Mouse (Mus musculus) urinary bladder, postnatal 4 days (tissue): ENCODE measurements around the gene Lrrc46.

Source experiments
- DNase-seq, 2 experiments: peaks; one replicate each; pipeline ENCODE4 v3.0.0; 2021 to 2022; ENCODE audit warnings: low spot score in 2 of 2

Gene Lrrc46

DNA sequence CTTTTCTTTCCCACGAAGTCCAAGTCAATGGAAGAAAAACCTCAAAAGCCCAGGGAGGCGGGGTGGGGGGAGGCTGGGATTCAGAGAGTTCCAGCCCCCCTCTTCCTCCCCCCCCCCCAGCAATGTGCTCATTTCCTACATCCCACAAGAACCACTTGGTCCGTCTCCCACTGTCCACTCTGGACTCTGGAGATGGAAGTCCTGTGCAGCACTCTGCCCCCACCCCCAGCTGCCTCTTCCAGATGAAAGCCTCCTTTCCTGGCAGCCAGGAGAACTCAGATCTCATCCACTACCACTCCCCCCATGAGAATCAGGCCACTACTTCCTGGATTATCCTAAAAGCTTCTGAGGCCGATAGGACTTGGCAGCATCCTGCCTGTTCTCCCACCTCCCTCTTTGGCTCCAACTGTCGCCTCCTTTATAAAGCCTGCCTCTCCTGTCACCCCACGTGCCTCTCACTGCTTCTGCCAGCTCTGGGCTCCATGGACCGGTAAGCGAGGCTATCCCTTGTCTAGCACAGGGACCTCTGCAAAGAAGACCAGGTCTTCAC is 28.0 kb downstream of the Lrrc46 start, which contains the start of gene Sp6:
Gene Sp6 (plus strand): TSS at position 274 of the 550 bp plus-strand sequence.
- DNase-seq, result no peak

DNA sequence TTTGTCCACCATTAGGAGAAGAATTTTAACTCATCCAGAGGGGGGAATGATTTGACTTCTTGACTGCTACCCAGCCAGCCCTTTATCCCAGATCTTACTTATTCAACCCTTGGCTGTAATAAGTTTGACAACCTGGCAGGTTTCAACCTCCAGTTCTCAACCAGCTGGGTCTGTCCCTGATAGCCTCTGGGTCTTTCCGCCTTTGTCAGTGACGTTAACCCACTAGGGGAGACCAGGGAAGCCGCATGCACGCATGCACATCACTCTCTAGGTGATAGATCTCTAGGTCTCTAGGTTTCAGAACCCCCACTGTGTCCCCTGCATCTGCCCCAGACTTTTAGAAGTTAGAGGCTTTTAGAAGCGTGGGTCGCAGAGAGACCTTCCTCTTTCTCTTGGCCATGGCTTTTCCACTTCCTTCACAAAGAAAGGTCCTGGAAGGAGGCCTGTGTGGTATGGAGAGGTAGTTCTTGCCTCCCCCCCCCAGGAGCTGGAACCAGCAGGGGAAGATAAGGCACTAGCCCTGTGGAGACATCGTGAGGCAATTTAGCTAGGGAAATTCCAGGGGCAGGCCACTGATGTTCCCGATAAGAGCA is 31.9 kb downstream of the Lrrc46 start:
- DNase-seq, result no peak

DNA sequence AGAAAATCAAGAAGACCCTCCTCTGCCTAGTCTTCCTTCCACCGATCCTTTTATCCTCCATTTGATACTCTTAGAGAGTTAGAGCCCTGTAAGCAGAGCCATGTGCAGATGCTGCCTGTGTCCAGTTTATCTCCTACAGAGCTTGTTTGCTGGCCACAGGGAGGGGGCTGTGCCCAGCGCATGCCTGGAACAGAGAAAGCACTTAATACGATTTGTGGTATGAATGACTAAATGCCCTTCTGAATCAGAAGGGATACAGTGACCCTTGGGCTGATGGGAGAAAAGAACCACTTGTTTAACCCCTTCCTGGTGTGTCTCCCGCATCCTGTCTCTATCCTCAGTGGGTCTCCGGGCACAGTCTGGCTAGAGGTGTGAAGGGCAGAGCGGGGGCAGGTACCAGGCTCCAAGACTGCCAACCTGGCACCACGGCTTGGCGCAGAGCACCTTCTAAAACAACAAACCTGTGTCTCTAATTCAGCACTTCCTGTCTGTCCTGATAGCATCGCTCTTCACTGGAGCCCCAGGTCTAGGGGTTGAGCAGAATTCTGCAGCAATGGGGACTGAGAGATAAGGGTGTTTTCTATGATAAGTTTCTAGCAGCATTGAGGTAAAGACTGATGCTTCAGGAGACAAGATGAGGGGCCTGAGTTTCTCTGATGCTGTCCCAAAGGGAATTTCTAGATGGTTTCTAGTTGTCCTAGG is 34.0 kb downstream of the Lrrc46 start:
- no peak for DNase-seq

DNA sequence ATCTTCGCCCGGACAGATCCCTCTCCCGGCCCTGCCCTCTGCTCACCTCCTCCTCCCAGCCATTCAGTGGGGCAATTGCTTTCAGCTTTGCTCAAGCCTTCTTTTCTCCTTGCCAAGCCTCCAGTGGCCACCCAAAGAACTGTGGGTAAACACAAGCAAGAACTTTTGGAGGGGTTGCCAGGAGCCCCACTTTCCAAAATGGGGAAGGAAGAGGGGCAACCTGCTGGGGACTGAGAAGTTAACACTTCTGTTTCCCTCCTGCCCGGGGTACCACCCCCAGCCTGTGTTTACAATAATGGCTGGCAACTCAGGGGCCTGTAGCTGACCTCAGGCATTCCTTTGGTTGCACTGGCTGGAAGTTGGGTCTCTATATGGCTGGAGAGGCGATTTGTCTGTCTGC is 38.0 kb downstream of the Lrrc46 start:
- no peak for DNase-seq

DNA sequence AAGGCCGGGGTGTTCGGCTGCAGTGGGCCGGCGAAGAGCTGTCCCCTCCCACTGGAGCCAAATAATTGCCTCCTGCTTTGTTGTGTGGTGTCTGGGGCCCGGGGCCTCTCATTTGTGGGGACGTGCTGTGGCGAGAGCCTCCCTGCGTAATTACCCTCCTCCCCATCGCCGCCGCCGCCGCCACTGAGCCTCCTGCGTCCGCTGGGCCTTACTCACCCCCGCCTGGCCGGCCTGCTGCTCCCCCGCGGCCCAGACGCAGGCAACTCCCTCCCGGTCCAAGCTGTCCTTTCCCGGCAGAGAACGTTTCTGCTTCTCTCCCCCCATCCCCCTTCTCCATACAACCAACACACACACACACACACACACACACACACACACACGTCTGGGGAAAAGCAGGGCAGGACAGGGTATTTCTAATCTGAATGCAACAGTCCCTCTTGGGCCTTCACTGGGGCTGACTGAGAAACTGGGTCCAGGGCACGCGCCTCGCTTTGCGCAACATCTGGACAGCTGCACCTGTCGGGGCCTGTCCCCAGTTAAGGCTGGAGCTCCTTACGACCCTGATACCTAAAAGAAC is 43.7 kb downstream of the Lrrc46 start:
- DNase-seq, result no peak

DNA sequence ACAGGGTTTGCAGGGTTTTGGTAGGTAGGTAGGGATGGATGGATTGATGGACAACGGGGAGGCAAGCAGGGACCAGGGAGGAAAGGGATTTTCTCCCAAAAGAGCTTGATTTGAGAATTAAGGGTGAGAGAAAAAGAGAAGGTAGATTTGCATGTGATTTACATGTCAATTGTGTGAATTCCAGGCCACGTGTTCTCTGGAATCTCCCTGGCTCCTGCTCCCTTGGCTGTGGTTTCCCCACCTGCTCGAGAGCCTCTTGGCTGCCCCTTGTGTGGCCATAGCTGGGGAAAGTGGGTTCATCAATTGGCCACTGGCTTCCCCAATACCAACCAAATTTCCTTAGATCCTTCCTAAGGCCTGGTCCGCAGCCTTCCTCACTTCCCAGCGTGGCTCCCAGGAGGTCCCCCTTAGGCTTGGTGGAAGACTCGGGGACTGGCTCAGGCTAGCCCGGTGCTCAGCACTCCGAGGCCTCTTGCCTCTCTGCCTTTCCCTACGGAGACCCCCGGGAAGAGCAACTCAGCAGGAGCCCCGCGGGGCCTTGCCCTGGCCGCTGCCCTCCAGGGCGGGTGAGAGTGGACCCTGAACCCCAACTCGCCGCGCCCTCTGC is 44.3 kb downstream of the Lrrc46 start:
- DNase-seq, result no peak

DNA sequence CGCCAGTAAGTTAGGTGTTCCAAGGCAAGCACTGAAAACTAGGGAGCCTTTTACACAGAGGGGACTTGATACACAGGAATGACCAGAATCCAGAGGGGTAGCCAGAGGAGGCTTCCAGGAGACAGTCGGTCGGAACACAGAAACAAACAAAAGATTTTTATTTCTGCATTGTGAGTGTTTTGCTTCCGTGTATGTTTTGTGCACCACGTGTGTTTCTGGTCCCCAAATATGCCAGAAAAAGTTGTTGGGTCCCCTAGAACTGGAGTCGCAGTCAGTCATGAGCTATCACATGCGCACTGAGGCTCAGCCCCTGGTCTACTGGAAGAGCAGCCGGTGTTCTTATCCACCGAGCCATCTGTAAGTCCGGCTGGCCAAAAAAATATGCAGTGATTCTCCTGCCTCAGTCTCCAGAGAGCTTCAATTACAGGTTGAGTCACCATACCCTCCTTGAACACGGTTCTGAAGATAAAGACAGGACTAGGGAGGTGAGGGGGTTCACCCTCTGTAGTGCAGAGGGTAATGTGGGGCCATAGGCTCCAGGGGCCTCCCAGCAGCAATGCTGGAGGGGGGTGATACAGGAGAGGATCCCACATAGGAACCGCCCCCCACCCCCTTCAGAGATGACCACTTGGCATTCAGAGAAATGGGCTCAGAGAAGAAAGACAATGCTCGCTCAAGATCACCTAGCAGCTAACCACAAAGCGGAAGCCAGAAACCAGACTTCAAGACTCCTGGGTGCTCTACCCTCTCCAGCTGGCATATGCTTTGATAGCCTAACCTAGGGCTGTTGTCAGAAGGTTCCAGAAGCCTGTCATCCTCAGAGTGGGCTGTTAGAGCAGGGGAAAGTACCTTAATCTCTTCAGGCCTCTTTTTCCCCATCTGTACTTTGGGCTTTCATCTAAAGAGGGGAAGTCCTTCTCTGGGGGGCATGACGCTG is 45.1 kb downstream of the Lrrc46 start:
- no peak for DNase-seq

DNA sequence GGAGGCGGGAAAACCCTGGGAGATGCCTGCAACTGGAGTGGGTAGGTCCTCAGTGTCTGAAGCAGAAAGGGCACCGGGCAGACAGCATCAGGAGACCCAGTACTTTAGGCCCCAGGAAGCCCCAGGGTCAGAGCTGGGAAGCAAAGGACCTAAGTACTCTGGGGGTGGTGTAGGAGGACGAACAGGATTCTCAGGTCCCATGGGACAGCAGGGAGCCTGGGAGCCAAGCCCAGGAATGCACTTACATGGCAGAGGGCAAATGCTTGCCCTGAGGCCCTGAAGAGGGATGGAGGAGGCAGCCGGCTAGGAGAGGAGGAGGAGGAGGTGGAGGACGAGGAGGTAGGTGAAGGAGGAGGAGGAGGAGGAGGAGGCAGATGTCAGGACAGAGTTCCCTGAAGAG is 46.2 kb downstream of the Lrrc46 start:
- DNase-seq, result no peak

DNA sequence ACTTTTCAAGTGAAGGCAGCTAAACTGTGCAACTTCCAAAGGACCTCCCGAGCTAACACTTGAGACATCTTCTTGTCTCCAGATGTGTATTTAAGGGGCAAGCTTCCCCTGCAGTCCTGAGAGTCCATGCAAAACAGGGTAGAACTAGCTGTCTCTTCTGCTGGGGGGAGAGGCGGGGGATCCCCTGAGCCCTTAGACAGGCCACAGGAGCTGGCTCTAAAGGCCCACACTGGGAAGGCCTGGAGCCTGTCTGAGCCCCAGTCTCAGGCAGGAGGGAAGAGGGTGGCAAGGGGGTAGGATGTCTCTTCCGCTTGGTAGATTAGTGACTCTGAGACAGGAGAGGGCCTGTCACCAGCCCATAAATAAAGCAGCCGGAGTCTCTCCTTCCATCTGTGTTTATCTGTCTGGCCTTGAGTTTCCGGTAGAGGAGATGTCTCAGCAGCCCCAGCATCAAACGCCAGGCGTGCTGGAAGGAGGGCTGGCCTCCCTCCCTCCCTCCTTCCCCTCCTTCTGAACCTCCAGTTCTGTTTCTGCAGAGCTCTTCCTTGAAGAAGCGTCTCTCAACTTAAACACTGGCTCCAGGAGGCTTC is 48.4 kb downstream of the Lrrc46 start:
- no peak for DNase-seq

DNA sequence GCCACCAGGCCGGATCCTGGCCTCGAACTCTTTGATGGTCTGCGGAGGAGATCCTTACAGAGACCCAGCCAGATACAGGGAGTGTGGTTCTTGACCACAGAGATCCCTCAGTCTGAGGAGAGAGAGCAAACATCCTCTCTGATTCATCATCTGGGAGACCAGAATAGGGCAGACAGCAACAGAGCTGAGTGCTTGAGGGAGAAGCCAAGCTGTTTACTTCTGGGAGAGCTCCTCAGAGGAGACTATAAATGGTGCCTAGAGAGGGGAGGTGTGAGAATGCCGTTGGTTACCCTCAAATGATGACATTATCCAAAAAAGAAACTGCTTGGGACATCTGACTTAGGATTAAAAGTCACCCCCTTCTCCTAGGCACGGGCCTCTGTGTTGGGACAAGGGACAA is 49.7 kb downstream of the Lrrc46 start:
- DNase-seq, result no peak

DNA sequence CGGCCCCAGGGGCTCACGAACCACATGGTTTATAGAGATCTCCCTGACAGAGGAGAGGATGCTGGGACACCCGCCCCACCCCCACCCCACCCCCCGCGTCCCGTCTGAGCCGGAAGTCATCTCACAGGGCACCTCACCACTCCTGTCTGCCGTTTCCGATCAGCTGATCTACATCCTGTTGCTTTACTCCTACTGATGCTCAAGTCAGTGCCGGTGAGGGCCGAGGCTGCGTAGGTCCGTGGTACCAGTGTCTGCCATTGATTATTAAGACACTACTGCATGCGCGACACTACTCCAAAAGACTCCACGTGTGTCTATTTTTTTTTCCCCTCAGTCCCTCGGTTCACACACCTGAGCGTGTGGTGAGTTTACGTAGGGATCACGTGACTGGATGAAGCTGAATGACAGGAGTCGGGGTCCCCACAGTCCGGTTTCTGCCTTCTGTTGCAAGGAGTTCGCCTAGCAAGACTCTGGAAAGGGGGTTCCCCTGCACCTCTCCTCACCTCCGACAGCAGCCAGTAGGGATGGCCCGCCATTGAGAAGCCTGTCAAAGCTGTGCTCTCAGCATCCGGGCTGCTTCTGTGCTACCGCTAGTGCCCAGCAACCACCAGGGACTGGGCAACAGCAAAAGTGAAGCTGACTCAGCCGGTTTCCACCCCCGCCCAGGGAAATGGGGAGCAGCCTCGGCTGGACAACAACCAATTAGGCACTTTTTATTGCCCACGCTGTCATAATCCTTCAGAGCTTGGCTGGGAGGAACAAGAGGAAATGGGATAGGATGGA is 53.1 kb downstream of the Lrrc46 start:
- DNase-seq, result no peak

DNA sequence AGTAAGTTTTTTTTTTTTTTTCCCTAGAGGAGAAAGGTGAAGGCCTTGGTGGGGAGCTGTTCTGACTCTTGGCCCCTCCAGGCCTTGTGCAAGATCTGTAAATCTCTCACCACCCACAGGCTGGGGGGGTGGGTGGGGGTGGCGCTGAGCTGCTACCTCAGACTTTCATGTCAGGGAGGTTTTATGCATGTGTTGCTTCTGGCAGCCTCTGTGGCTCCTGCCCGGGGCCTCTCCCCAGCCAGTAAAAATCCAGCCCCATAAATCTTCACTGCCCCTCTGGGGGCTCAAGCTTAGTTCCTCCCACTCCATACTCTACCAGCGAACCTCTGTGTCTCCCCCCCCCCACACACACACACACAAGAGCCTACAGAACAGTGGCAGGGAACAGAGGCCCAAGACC is 54.7 kb downstream of the Lrrc46 start:
- no peak for DNase-seq

DNA sequence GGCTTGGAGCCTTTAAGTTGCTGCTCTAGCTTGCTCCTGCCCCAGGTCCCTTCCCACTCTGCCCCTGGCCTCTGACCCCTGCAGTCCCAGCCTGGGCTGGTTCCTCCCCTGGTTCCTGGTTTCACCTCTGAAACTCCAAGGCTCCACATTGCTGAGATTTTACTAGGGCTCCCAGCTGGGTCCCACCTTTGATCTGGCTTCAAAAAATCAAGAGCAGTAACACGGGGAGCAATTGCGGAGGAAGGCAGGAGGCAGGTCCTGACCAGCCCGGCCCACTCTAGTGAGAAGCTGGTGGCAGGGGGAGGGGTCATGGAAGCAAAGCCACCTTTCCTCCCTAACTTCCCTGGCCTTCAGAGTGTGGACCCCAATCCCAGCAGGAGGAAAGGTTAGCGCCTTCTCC is 56.3 kb downstream of the Lrrc46 start:
- no peak for DNase-seq
